Mouse (Mus musculus) lung, adult 2 months (tissue): ENCODE data around the gene Tnf. TPM values are rescaled to one million over a fixed set of nuclear protein-coding genes. Genes with fewer than 3 reads are reported as not detected.

ENCODE experiments used
- DNase-seq: peaks from one replicate; pipeline ENCODE4 v3.0.0; 2022
- H3K4me1 ChIP-seq: fragments of 200-500 bp; 2 replicates; pipeline ENCODE4 v1.6.1; 2011; ENCODE audit warnings: low read length; ENCODE audit not compliant: control insufficient read depth, insufficient read depth
- H3K4me3 ChIP-seq: fragments of 200-500 bp; replicated peaks from 2 replicates; pipeline ENCODE3; 2011; ENCODE audit warnings: low read depth, mild to moderate bottlenecking, control low read depth, low read length; ENCODE audit errors: extremely low read depth
- CTCF ChIP-seq: fragments of 200-500 bp; IDR thresholded peaks from 2 replicates; pipeline ENCODE4 v1.5.1; 2011; ENCODE audit warnings: mild to moderate bottlenecking, low read length, control low read depth; ENCODE audit not compliant: insufficient read depth
- POLR2A ChIP-seq: fragments of 200-500 bp; IDR thresholded peaks from 2 replicates; pipeline ENCODE4 v1.6.1; 2011; ENCODE audit warnings: low read depth, mild to moderate bottlenecking, control low read depth, low read length, borderline replicate concordance; ENCODE audit errors: extremely low read depth
- WGBS: fragments of 180-500 bp; shearing (Covaris S2); methylation state at CpG from one replicate; pipeline ENCODE4 v1.1.7; 2018; 5-methylcytosine and 5-hydroxymethylcytosine counted together
- polyA plus RNA-seq: library from polyadenylated mRNA; depleted of rRNA; stranded (reverse); fragments of >200 nt; gene quantifications from 2 replicates; pipeline ENCODE4 v1.2.3, GENCODE M21; 2012

Gene Tnf
- polyA plus RNA-seq, 1 experiment, result 2.5 TPM

- Histone ChIP-seq H3K4me1 (peaks cover 13% of the 10 kb centered on the region), H3K4me3 (peak overlapping the region; percentile 77)
- DNase-seq, result no peak
- TF ChIP-seq CTCF, result no peak
- no peak for TF ChIP-seq POLR2A
- 2% methylated on average over 16 of the region's 16 CpGs for WGBS
Observed at GRCm38 (mm10) chr17:35243086-35243485, 41.3 kb upstream of the Tnf start.

GRCm38 (mm10) chr17:35242015-35242941, 40.5 kb upstream of the Tnf start:
- Histone ChIP-seq H3K4me3 (peak overlapping the region; percentile 77), H3K4me1 (peaks cover 13% of the 10 kb centered on the region)
- DNase-seq, result no peak
- under 1% methylated on average over 55 of the region's 55 CpGs for WGBS
- TF ChIP-seq POLR2A (peak; percentile 46; the same call in 1 of the 2 replicates), CTCF (0 out of 2 replicates have a peak, but pooled peaks have one; percentile 14)

GRCm38 (mm10) chr17:35241305-35242014, 39.7 kb upstream of the Tnf start, which contains the start of gene Ddx39b:
Gene Ddx39b, plus strand, starts transcription at chr17:35241746.
- peak within 1 kb of the TSS; percentile 77 for H3K4me3 ChIP-seq
- DNase-seq, result peak; percentile 95
- H3K4me1 ChIP-seq, result peaks cover 13% of the 10 kb centered on the region
- WGBS, result under 1% methylated on average over 69 of the region's 69 CpGs
- TF ChIP-seq CTCF (no peak), POLR2A (peak; percentile 92; the same call in 1 of the 2 replicates)

DNA sequence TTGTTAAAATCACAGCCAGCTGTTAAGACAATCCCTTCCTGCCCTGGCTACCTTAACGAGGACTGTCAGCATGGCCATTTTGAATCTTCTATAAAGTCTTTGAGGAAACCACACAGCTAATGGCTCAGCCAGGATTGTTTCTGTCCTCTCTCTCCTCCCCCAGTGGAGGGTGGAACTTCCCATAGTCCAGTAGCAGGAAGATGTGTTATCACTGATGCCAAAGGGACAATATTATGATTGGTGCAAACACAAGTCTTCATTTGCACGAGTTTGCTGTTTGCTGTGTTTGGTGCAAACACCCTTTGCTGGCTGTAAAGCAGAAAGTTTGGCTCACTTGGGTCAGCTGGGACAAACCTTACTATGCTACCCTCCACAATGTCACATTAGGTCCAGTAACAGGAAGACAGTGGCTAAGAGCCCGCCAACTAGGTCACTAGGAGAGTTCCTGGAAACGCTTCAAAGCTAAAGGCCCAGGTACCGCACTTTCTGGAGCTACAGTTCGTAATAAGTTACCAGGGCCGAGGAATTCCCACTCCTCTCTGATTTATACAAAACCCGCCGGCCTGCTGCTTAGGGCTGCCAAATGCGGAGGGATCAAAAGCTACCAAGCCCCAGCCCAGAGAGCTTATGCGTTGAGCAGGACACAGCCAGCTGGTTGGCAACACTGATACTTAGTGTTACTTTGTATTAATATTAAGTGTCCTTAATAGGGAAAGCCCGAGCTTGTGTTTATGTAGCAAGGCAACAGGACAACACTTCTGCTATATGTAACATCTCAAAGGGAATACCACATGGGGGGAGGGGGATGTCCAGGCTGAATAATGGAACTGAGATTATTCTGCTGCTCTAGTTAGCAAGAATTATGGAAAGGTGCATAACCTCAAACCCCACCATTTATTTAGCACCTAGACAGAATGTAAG, 38.8 kb upstream of the Tnf start:
- 21% methylated on average over 12 of the region's 12 CpGs for WGBS

GRCm38 (mm10) chr17:35239700-35240099, 37.9 kb upstream of the Tnf start:
- H3K4me1 ChIP-seq, result peaks cover 13% of the 10 kb centered on the region
- no peak for DNase-seq
- TF ChIP-seq POLR2A, result no peak
- TF ChIP-seq CTCF, result no peak
- no peak overlapping the region for H3K4me3 ChIP-seq
- WGBS, result 71% methylated on average over 5 of the region's 5 CpGs

More for the DNA sequence above, 38.8 kb upstream of the Tnf start:
- H3K4me3 ChIP-seq, result peak overlapping the region; percentile 48
- peaks cover 13% of the 10 kb centered on the region for H3K4me1 ChIP-seq
- DNase-seq, result no peak
- TF ChIP-seq POLR2A, result no peak
- TF ChIP-seq CTCF, result no peak

DNA sequence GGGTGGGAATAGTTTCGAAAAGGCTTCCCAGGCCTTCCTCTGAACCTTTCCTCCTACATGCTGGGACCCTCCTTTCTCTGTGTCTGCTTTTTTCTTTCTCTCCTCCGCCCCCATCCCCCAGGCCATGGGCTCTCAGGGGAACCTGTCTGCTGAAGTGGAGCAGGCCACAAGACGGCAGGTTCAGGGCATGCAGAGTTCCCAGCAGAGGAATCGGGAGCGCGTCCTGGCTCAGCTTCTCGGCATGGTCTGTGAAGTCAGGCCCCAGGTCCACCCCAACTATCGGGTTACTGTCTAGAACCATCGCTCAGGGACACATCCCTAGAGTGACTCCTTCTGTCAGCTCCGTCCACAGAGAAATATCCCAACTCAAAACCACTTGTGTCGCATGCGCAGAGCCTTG, 35.7 kb upstream of the Tnf start:
- Histone ChIP-seq H3K4me3 (no peak overlapping the region), H3K4me1 (peaks cover 8% of the 10 kb centered on the region)
- 88% methylated on average over 12 of the region's 12 CpGs for WGBS
- no peak for DNase-seq
- TF ChIP-seq CTCF, result no peak
- TF ChIP-seq POLR2A, result no peak

DNA sequence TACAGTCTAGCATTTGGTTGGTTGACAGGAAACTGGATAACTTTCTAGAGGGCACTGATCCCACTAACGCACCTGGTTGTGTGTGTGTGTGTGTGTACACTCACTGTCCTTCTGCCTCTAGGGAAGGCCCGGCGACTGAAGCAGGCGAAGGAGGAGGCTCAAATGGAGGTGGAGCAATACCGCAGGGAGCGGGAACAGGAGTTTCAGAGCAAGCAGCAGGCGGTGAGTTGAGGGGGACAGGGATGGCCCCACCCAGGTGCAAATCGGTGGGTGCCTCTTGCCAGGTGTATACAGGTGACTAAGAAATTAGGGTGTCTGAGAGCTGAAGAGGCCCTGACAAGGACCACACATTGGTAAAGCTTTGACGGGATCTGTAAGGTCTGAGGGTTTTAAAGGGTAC, 35.2 kb upstream of the Tnf start:
- Histone ChIP-seq H3K4me1 (peaks cover 8% of the 10 kb centered on the region; the same call in 1 of the 2 replicates), H3K4me3 (no peak overlapping the region)
- no peak for DNase-seq
- WGBS, result 85% methylated on average over 9 of the region's 9 CpGs
- TF ChIP-seq CTCF (no peak), POLR2A (no peak)

- peaks cover 8% of the 10 kb centered on the region; the same call in 1 of the 2 replicates for H3K4me1 ChIP-seq
- peak; percentile 99 for DNase-seq
- WGBS, result 1% methylated on average over 18 of the region's 18 CpGs
- TF ChIP-seq CTCF (peak; percentile 77), POLR2A (peak; percentile 34; the same call in 1 of the 2 replicates)
- H3K4me3 ChIP-seq, result peak overlapping the region; percentile 80
Observed at GRCm38 (mm10) chr17:35236390-35236746, 34.6 kb upstream of the Tnf start.

DNA sequence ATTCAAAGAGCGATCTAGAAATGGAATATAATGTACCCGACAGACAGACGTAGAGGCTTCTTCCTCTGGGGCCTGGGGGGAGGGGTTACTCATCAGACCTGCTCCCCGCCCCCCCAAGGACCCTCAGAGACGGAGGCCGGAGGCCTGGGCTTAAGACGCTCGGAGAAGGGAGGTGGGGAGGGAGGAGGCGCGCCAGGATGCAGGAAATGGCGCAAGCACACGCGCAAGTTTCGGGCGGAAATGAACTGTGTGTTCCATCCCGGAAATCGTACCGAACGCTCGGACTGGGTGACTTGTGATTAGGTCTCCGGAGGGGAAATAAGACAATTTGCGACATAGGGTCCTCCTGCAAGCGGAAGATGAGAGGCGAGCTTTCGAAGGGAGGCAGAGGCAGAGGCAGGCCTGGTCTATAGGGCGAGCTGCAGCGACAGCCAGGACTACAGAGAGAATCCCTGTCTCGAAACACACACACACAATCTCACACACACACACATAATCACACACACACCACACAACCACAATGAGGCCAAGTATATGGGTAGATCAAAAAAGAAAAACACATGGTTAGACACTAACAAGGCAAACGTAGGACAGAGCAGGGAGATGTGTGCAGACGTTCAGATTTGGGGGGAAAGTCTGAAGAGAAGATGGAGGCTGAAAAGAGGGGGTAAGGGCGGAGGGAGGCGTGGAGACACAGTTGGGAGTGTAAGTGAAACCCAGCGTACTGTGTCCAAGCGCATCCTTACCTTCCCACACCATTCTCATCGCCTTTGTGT, 34.0 kb upstream of the Tnf start, which contains the start of gene Nfkbil1:
Gene Nfkbil1, minus strand, starts transcription at position 179 of the 776 bp plus-strand sequence.
- Histone ChIP-seq H3K4me3 (peak within 1 kb of the TSS; percentile 80), H3K4me1 (peaks cover 8% of the 10 kb centered on the region; the same call in 1 of the 2 replicates)
- peak; percentile 82 for DNase-seq
- TF ChIP-seq POLR2A (peak; percentile 71; the same call in 1 of the 2 replicates), CTCF (peak; percentile 3; the same call in 1 of the 2 replicates)
- under 1% methylated on average over 35 of the region's 35 CpGs for WGBS
